Mouse (Mus musculus) spleen, adult 18-20 months (tissue): ENCODE data around the gene Stx17.

Experiments used
- DNase-seq, 2 experiments: peaks; one replicate each; pipeline ENCODE4 v3.0.0; 2022; ENCODE audit warnings: mixed read lengths in 2 of 2

The Stx17 gene

DNA sequence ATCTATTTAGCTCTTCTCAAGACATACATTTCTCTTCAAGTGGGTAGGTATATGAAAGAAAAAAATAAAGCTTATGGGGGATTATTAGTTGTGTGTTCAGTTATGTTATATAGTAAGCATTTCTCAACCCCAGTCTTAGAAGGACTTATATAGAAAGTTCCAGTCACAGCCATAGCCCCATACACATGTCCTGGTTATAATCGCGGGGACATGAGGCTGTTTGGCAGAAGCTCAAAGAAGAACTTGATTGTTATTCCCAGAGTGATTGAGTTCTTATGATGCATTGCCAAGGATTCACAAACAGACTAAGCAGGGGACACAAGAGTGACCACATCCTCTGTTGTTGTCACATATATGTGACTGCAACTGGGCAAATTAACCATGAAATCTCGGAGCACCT lies 51.0 kb downstream of the Stx17 start:
- no peak for DNase-seq

DNA sequence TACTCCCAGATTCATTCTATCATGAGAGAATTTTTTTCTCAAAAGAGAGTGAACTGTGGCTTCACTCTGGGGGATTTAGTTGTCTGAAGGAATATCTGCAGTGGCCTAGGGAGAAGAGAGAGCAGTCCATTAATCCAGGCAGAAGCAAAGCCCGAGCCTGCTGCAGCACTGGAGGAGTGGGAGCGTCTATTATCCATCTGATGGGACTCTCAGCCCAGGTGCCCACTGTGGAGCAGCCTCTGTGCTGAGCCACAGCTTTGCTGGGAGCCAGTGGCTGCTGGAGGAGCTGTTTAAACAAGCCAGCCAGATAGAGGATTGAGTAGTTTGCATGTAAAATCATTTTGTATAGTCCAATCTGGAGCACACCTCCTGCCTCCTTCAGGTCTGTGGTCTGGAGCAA lies 56.2 kb downstream of the Stx17 start:
- no peak for DNase-seq

DNA sequence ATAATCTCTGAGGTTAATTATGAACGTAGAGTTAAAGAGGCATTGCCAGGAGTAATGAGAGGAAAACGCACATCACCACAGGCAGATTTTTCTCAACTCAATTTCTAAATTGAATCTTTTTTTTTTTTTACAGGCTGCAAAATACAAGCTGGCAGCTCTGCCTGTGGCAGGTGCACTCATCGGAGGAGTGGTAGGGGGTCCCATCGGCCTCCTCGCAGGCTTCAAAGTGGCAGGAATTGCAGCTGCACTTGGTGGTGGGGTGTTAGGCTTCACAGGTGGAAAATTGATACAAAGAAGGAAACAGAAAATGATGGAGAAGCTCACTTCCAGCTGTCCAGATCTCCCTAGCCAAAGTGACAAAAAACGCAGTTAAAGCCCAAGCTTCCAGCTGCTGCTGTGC lies 56.7 kb downstream of the Stx17 start:
- no peak for DNase-seq

DNA sequence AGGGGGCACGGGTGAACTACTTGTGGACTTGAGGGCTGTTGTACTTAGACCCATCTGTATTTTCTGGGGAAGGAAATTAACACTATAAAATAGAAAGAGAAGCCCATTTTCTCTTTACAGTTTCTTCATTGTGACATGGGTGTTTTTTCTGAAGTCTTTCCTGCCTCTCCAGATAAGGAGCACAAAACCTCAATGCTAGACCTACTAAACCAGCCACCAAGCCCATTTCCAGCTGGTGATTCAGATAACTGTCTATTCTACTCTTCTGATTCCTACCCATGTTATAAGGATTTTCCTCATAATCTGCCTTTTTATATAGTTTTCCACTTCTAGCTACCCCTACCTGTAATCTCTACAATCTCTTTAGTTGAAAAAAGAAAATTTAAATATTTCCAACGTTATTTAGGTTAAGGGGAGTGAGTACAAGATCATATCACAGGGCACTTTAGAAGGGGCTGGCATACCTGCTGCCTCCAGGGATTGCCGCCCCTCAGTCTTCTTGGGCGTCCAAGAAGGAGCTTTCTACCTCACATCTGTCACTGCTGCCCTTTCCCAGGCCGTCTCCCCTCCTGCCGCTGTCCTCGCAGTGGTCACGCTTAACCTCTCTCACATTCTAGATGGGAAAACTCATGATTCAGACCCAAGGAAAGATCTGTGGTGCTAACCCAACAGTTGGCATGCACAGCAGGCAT lies 57.5 kb downstream of the Stx17 start:
- DNase-seq = no peak

DNA sequence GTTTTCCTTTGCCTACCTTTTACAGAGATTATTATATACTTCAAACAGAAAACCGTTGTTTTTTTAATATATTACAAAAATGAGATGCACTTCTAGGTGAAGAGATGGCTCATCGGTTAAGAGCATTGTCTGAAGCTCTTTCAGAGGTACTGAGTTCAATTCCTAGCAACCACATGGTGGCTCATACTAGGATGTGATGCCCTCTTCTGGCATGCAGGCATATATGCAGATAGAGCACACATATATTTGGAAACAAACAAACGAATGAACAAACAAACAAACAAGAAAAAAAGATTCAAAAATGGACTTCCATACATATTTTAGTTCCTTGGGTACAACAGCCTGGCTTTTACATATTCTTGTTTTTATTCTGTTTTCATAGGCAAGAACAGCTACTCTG lies 73.2 kb downstream of the Stx17 start:
- no peak for DNase-seq

DNA sequence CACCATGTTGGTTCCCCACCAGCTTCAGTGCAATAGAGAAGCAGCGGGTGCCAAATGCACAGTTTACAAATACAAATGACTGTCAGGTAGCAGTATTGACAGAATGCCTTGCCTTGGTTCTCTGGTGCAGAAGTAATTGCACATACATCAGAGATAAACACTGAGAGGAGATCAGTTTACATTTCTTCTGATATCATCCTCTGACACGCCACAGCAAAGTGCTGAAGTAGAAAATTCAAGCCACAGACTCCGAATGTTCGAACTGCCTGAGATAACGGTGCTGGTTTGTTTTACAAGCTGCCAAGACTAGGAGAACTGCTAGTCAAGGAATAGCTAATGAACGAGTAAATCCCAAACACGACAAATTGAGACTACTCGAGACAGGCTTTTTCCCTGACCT lies 73.7 kb downstream of the Stx17 start:
- no peak for DNase-seq

DNA sequence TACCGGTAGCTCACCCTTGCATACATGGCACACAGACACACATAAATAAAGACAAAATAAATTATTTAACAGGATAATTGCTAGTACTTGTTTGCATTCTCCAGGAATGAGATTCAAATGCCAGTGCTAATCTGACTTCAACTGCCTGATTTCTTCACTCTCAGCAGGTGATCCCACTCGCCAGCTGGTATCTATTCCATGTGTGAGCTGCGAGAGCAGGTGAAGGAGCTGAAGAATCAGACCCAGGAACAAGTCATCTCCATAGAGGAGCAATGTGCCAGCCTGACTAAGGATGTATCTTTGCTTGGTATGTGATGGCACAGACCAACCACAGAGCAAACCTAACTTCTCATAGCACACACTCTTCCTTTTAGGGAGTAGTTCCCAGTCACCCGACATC lies 78.8 kb downstream of the Stx17 start:
- DNase-seq = no peak

DNA sequence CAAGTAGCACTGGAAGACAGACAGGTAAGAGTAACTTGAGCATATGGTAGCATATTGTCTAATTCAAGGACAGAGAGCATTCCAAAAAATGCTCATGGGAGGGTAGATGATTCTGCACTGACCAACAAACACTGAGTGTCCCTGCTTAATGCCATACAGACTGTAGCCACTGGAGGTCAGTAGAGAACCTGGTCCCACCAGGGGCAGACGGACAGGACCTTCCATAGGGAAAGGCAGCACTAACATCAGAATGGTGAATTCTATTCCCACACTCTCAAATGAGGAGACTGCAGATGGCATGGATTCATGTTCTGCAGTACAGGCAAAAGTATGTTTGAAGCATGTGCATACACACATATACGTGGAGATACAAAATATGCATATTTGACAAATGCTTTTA lies 100.5 kb downstream of the Stx17 start:
- peak in 1 of 2 experiments; percentile 57 for DNase-seq

DNA sequence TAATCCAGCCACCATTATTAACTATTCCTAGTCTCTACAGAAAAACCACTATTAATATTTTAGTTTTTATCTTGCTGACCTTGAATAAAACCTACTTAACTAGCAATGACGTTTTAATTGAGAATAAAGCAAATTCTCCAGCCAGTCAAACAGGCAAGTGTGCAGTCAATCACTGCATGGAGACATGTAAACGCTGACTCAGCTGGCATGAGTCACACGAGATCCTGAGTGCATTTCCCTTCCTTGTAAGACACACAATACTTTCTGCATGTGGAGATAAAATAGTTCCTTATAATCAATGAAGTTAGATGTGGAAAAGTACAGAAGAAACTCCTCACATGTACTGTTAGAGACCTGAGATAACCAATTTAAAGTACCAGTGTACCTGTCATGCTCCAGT lies 100.9 kb downstream of the Stx17 start:
- DNase-seq = no peak

DNA sequence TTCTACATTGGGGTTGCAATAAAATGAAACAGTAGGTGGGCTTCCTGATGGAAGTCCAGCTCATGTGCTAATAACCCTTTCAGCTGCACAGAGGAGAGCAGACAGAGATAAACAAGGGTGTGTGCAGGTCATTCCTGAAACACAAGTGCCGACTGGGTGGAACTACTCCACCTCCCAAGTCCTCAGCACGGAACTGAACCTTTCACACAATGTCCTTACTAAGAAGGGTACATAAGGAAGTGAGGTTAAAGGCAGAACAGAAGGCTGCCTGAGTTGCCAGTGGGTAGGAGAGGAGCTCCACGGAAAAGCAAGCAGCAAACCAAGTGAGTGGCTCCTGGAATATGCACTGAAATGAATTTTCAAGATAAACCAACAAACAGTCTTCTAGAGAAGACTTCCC lies 102.1 kb downstream of the Stx17 start:
- no peak for DNase-seq
